Mouse (Mus musculus): ENCODE measurements around the gene Phactr1. TPM values are rescaled to one million over a fixed set of nuclear protein-coding genes. Genes with fewer than 3 reads are reported as not detected.

Phactr1 gene
- total and polyA plus RNA-seq, 3 experiments = not detected

GRCm38 (mm10) chr13:42980581-42980980, 300.2 kb downstream of the Phactr1 start:
- Histone ChIP-seq H3K9me3 (replicated peaks; ENCODE audit: insufficient read depth, low read length) (no peaks in the 10 kb centered on the region), H3K27me3 (ENCODE audit: control insufficient read depth in 1 of 2, insufficient read depth in 2 of 2, low read length in 2 of 2) (no peaks in the 10 kb centered on the region), H3K36me3 (ENCODE audit: control insufficient read depth in 1 of 2, insufficient read depth in 2 of 2, low read length in 2 of 2) (no peaks in the 10 kb centered on the region), H3K4me1 (ENCODE audit: control insufficient read depth in 1 of 2, insufficient read depth in 2 of 2, low read length in 2 of 2) (no peaks in the 10 kb centered on the region), H3K4me3 (ENCODE audit: control insufficient read depth in 1 of 2, insufficient read depth in 1 of 2, low read depth in 2 of 2, low read length in 2 of 2) (no peak overlapping the region), H3K9ac (ENCODE audit: control insufficient read depth, low read depth, low read length, poor library complexity, severe bottlenecking) (no peak overlapping the region), H3K27ac (ENCODE audit: control insufficient read depth, low read depth, low read length) (no peak overlapping the region), H3K79me2 (ENCODE audit: control insufficient read depth, insufficient read depth, low read length, poor library complexity) (no peaks in the 10 kb centered on the region)
- DNase-seq (ENCODE audit: low read depth, low spot score) = no peak
- no peak for TF ChIP-seq KAT2A (conservative IDR thresholded peaks at IDR 0.05; ENCODE audit: low read depth, low read length)

- Histone ChIP-seq H3K27me3 (ENCODE audit: control insufficient read depth in 1 of 2, insufficient read depth in 2 of 2, low read length in 2 of 2) (no peaks in the 10 kb centered on the region), H3K36me3 (ENCODE audit: control insufficient read depth in 1 of 2, insufficient read depth in 2 of 2, low read length in 2 of 2) (no peaks in the 10 kb centered on the region), H3K4me1 (ENCODE audit: control insufficient read depth in 1 of 2, insufficient read depth in 2 of 2, low read length in 2 of 2) (no peaks in the 10 kb centered on the region), H3K4me3 (ENCODE audit: control insufficient read depth in 1 of 2, insufficient read depth in 1 of 2, low read depth in 2 of 2, low read length in 2 of 2) (no peak overlapping the region), H3K9ac (ENCODE audit: control insufficient read depth, low read depth, low read length, poor library complexity, severe bottlenecking) (no peak overlapping the region), H3K27ac (ENCODE audit: control insufficient read depth, low read depth, low read length) (no peak overlapping the region), H3K79me2 (ENCODE audit: control insufficient read depth, insufficient read depth, low read length, poor library complexity) (no peaks in the 10 kb centered on the region), H3K9me3 (replicated peaks; ENCODE audit: insufficient read depth, low read length) (no peaks in the 10 kb centered on the region)
- no peak for TF ChIP-seq ETS1 (IDR thresholded peaks at IDR 0.05; ENCODE audit: low read depth, low read length)
- TF ChIP-seq MAZ (IDR thresholded peaks at IDR 0.05; ENCODE audit: low read depth, low read length) = no peak
- no peak for TF ChIP-seq USF1 (IDR thresholded peaks at IDR 0.05; ENCODE audit: low read depth, low read length)
- no peak for TF ChIP-seq TCF12 (IDR thresholded peaks at IDR 0.05; ENCODE audit: low read depth, low read length)
- TF ChIP-seq CTCF (IDR thresholded peaks at IDR 0.05 in 2 of 3, conservative IDR thresholded peaks at IDR 0.05 in 1 of 3; ENCODE audit: control insufficient read depth in 1 of 3, insufficient read depth in 1 of 3, low read depth in 2 of 3, low read length in 3 of 3, poor library complexity in 1 of 3, severe bottlenecking in 1 of 3) = no peak
- no peak for TF ChIP-seq CHD2 (IDR thresholded peaks at IDR 0.05; ENCODE audit: low read length)
- no peak for TF ChIP-seq TBP (IDR thresholded peaks at IDR 0.05; ENCODE audit: low read depth, low read length)
- no peak for TF ChIP-seq SIN3A (IDR thresholded peaks at IDR 0.05; ENCODE audit: low read length)
- TF ChIP-seq EP300 (IDR thresholded peaks at IDR 0.05; ENCODE audit: low read depth in 1 of 2, low read length in 2 of 2) = no peak
- no peak for TF ChIP-seq MXI1 (IDR thresholded peaks at IDR 0.05; ENCODE audit: low read depth, low read length)
- no peak for TF ChIP-seq CHD1 (IDR thresholded peaks at IDR 0.05; ENCODE audit: low read depth, low read length)
- no peak for TF ChIP-seq GABPA (IDR thresholded peaks at IDR 0.05; ENCODE audit: low read depth, low read length)
- no peak for TF ChIP-seq RAD21 (IDR thresholded peaks at IDR 0.05; ENCODE audit: low read depth, low read length)
- no peak for TF ChIP-seq ZNF384 (IDR thresholded peaks at IDR 0.05; ENCODE audit: low read depth, low read length)
- TF ChIP-seq POLR2AphosphoS2 (IDR thresholded peaks at IDR 0.05; ENCODE audit: low read length) = no peak
- TF ChIP-seq HCFC1 (IDR thresholded peaks at IDR 0.05; ENCODE audit: low read depth, low read length) = no peak
- TF ChIP-seq ZKSCAN1 (IDR thresholded peaks at IDR 0.05; ENCODE audit: low read depth, low read length) = no peak
- TF ChIP-seq KAT2A (conservative IDR thresholded peaks at IDR 0.05; ENCODE audit: low read depth, low read length) = no peak
- TF ChIP-seq MYC (IDR thresholded peaks at IDR 0.05; ENCODE audit: low read depth, low read length) = no peak
- no peak for DNase-seq (ENCODE audit: low read depth, low spot score)
These were observed 302.2 kb downstream of the Phactr1 start for GRCm38 (mm10) chr13:42982646-42983045.
